Mouse (Mus musculus): ENCODE measurements around the gene Cd34. TPM values are rescaled to one million over a fixed set of nuclear protein-coding genes. Genes with fewer than 3 reads are reported as not detected.
A peak's percentile ranks its signal among the peaks of the same experiment; 100 is the strongest.

Gene Cd34
- total and polyA plus RNA-seq, 3 experiments, result 0.14 TPM; not detected in 2

DNA sequence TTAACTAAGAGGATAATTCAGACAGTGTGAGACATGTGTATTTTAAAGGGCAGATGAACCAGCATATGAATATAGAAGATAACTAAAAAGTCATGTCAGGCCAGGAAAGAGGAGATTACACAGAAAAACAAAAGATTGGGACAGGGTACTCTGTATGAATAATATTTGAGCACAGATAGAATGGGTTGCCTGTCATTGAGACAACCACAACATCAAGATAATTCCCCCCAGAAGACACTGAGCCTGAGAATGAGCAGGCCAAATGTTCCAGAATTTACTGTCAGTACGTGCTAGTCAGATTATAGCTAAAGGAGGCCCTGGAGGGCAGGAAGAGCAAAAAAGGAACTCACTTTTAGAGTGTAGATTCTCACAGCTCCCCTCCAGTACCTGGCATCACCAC lies 3.3 kb upstream of the Cd34 start (continued):
- TF ChIP-seq USF2 (IDR thresholded peaks at IDR 0.05; ENCODE audit: borderline replicate concordance in 1 of 2, insufficient read depth in 1 of 2, low read depth in 1 of 2, low read length in 2 of 2) (no peak), MYB (IDR thresholded peaks at IDR 0.05; ENCODE audit: low read depth, low read length) (no peak; the same call in 1 of the 2 replicates), MXI1 (IDR thresholded peaks at IDR 0.05; ENCODE audit: low read depth, low read length) (peak; percentile 94)

DNA sequence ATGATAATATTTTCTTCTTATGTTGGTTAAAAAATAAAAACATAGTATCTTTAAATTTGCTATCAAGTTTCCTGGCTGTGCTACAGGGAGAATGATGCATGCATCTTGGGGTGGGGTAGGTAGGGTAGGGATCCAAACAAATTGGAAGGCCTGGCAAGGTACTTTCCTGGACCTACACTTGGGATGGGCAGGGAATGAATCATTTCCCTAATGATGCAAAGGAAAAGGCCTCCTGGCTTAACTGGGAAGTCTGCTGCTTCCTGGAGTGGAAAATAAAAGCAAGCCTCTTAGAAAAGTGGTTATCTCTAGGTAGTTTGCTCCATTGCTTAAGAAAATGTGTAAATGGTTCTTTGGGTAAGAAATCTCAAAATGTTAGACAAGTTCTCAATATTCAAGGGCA lies 2.9 kb downstream of the Cd34 start:
- no peaks in the 10 kb centered on the region for H3K79me2 ChIP-seq (ENCODE audit: control insufficient read depth, insufficient read depth, low read length, poor library complexity)
- DNase-seq (ENCODE audit: low read depth, low spot score), result no peak
- no peak overlapping the region for H3K27ac ChIP-seq (ENCODE audit: control insufficient read depth, low read depth, low read length)
- H3K27me3 ChIP-seq (ENCODE audit: control insufficient read depth in 1 of 2, insufficient read depth in 2 of 2, low read length in 2 of 2), result no peaks in the 10 kb centered on the region
- no peak overlapping the region for H3K4me3 ChIP-seq (ENCODE audit: control insufficient read depth in 1 of 2, insufficient read depth in 1 of 2, low read depth in 2 of 2, low read length in 2 of 2)
- no peaks in the 10 kb centered on the region for H3K9me3 ChIP-seq (replicated peaks; ENCODE audit: insufficient read depth, low read length)
- TF ChIP-seq POLR2A (IDR thresholded peaks at IDR 0.05; ENCODE audit: control insufficient read depth in 1 of 2, insufficient read depth in 1 of 2, low read depth in 1 of 2, low read length in 2 of 2, poor library complexity in 1 of 2) (no peak), POLR2AphosphoS5 (IDR thresholded peaks at IDR 0.05; ENCODE audit: borderline replicate concordance, low read depth, low read length) (no peak), NRF1 (IDR thresholded peaks at IDR 0.05; ENCODE audit: insufficient read depth, low read depth, low read length, poor library complexity, severe bottlenecking) (no peak), MYC (IDR thresholded peaks at IDR 0.05; ENCODE audit: low read depth, low read length) (no peak), ZNF384 (IDR thresholded peaks at IDR 0.05; ENCODE audit: low read depth, low read length) (no peak), RAD21 (IDR thresholded peaks at IDR 0.05; ENCODE audit: low read depth, low read length) (no peak), CHD2 (IDR thresholded peaks at IDR 0.05; ENCODE audit: low read length) (no peak), SMC3 (IDR thresholded peaks at IDR 0.05; ENCODE audit: low read depth, low read length) (no peak), ZC3H11A (IDR thresholded peaks at IDR 0.05; ENCODE audit: low read depth, low read length) (no peak), USF1 (IDR thresholded peaks at IDR 0.05; ENCODE audit: low read depth, low read length) (no peak), SIN3A (IDR thresholded peaks at IDR 0.05; ENCODE audit: low read length) (no peak), UBTF (IDR thresholded peaks at IDR 0.05; ENCODE audit: borderline replicate concordance, insufficient read depth, low read depth, low read length) (no peak), ETS1 (IDR thresholded peaks at IDR 0.05; ENCODE audit: low read depth, low read length) (no peak), TAL1 (IDR thresholded peaks at IDR 0.05; ENCODE audit: low read length) (no peak), MAX (IDR thresholded peaks at IDR 0.05; ENCODE audit: low read length) (no peak)
- H3K4me1 ChIP-seq (ENCODE audit: control insufficient read depth in 1 of 2, insufficient read depth in 2 of 2, low read length in 2 of 2), result peaks cover 9 to 17% of the 10 kb centered on the region in 2 experiments
- peaks cover 0 to 27% of the 10 kb centered on the region in 2 experiments; a peak in 2 of 4 replicates for H3K36me3 ChIP-seq (ENCODE audit: control insufficient read depth in 1 of 2, insufficient read depth in 2 of 2, low read length in 2 of 2)
- H3K9ac ChIP-seq (ENCODE audit: control insufficient read depth, low read depth, low read length, poor library complexity, severe bottlenecking), result no peak overlapping the region

DNA sequence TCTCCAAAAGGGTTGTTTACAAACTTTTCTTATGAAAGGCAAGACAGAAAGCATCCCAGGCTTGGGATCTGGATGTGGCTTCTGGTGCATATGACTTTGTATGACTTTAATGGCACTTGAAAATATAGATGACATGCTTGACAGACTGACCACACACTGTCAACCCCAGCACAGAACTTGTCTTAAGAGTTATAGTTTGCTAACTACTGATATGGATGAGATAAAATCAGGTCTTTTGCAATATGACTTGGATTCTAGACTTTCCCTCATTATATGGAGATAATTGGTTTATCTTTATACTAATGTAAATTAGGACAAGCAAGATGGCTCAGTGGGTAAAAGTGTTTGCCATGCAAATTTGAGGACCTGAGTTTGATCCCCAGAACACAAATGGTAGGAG lies 4.3 kb downstream of the Cd34 start:
- no peak for TF ChIP-seq CHD1 (IDR thresholded peaks at IDR 0.05; ENCODE audit: low read depth, low read length)
- TF ChIP-seq SIN3A (IDR thresholded peaks at IDR 0.05; ENCODE audit: low read length), result no peak
- TF ChIP-seq BHLHE40 (IDR thresholded peaks at IDR 0.05; ENCODE audit: borderline replicate concordance, low read depth, low read length), result no peak
- TF ChIP-seq ZC3H11A (IDR thresholded peaks at IDR 0.05; ENCODE audit: low read depth, low read length), result 0 out of 2 replicates have a peak, but pooled peaks have one; percentile 2
- TF ChIP-seq ETS1 (IDR thresholded peaks at IDR 0.05; ENCODE audit: low read depth, low read length), result no peak
- TF ChIP-seq MYB (IDR thresholded peaks at IDR 0.05; ENCODE audit: low read depth, low read length), result no peak
- TF ChIP-seq GATA1 (IDR thresholded peaks at IDR 0.05; ENCODE audit: low read depth, low read length), result peak; percentile 69
- TF ChIP-seq MAX (IDR thresholded peaks at IDR 0.05; ENCODE audit: low read length), result no peak
- TF ChIP-seq SMC3 (IDR thresholded peaks at IDR 0.05; ENCODE audit: low read depth, low read length), result no peak
- no peak for TF ChIP-seq MEF2A (IDR thresholded peaks at IDR 0.05; ENCODE audit: extremely low read depth, insufficient replicate concordance, low read depth, low read length, poor library complexity, severe bottlenecking)
- Histone ChIP-seq H3K4me3 (ENCODE audit: control insufficient read depth in 1 of 2, insufficient read depth in 1 of 2, low read depth in 2 of 2, low read length in 2 of 2) (no peak overlapping the region; a peak in 1 of 4 replicates), H3K9ac (ENCODE audit: control insufficient read depth, low read depth, low read length, poor library complexity, severe bottlenecking) (no peak overlapping the region), H3K4me1 (ENCODE audit: control insufficient read depth in 1 of 2, insufficient read depth in 2 of 2, low read length in 2 of 2) (peaks cover 9 to 13% of the 10 kb centered on the region in 2 experiments), H3K36me3 (ENCODE audit: control insufficient read depth in 1 of 2, insufficient read depth in 2 of 2, low read length in 2 of 2) (peaks cover 0 to 25% of the 10 kb centered on the region in 2 experiments; a peak in 2 of 4 replicates), H3K27ac (ENCODE audit: control insufficient read depth, low read depth, low read length) (peak overlapping the region; percentile 53), H3K9me3 (replicated peaks; ENCODE audit: insufficient read depth, low read length) (no peaks in the 10 kb centered on the region), H3K79me2 (ENCODE audit: control insufficient read depth, insufficient read depth, low read length, poor library complexity) (no peaks in the 10 kb centered on the region), H3K27me3 (ENCODE audit: control insufficient read depth in 1 of 2, insufficient read depth in 2 of 2, low read length in 2 of 2) (no peaks in the 10 kb centered on the region)
- no peak for DNase-seq (ENCODE audit: low read depth, low spot score)

Data from MEL (cell line).